Mouse (Mus musculus) embryonic fibroblast, embryonic 13.5 days (primary cell): ENCODE results near the gene Zfp142.

ENCODE experiments used
- CTCF ChIP-seq: IDR thresholded peaks from 2 replicates; pipeline ENCODE4 v1.5.1; 2011; ENCODE audit warnings: mild to moderate bottlenecking, control low read depth, low read length, moderate library complexity, borderline replicate concordance; ENCODE audit not compliant: insufficient read depth
- POLR2A ChIP-seq: IDR thresholded peaks from 2 replicates; pipeline ENCODE4 v1.6.1; 2011; ENCODE audit warnings: low read depth, mild to moderate bottlenecking, control low read depth, low read length, moderate library complexity

GRCm38 (mm10) chr1:74600501-74601266 is 12.6 kb upstream of the Zfp142 start:
- TF ChIP-seq CTCF (no peak), POLR2A (no peak)
